Mouse (Mus musculus): ENCODE results near the gene Med12l. TPM values are rescaled to one million over a fixed set of nuclear protein-coding genes. Genes with fewer than 3 reads are reported as not detected.

The Med12l gene
- polyA plus RNA-seq, 1 experiment from 2014 or later, result 4.7 TPM

DNA sequence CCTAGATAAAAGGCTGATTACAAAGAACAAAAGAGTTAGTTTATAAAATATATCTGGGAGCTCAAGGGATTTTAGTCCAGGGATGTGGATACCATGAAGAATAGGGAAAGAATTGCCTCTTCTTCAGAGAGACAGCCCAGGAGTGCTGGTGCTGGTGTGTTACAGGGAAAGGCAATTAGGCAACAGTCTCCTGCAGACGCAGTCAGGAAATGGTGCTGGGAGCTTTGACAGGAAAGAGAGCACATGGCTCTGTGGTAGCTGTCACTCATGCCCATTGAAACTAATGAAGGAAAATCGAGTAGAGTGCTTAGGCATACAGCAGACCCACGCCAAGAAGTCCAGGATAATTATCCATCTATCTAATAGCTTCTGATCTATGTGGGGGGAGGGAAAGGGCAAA lies 16.3 kb upstream of the Med12l start:
- Histone ChIP-seq H3K4me3 (ENCODE audit: low read depth, low read length) (no peak overlapping the region), H3K27me3 (ENCODE audit: control insufficient read depth, insufficient read depth, low read length) (no peaks in the 10 kb centered on the region), H3K4me1 (replicated peaks; ENCODE audit: control insufficient read depth, insufficient read depth, low read length) (no peaks in the 10 kb centered on the region), H3K9ac (ENCODE audit: low read depth, low read length) (no peak overlapping the region), H3K36me3 (ENCODE audit: control insufficient read depth, insufficient read depth, low read length) (no peaks in the 10 kb centered on the region), H3K27ac (ENCODE audit: low read depth, low read length) (no peak overlapping the region), H3K4me2 (replicated peaks; ENCODE audit: low read depth, low read length) (no peak overlapping the region), H3K9me3 (ENCODE audit: control insufficient read depth, low read length) (no peaks in the 10 kb centered on the region)
- DNase-seq (ENCODE audit: low spot score), result no peak
- 43% methylated on average over 3 of the region's 3 CpGs for WGBS
- no peak for ATAC-seq (ENCODE audit: low FRiP score)

DNA sequence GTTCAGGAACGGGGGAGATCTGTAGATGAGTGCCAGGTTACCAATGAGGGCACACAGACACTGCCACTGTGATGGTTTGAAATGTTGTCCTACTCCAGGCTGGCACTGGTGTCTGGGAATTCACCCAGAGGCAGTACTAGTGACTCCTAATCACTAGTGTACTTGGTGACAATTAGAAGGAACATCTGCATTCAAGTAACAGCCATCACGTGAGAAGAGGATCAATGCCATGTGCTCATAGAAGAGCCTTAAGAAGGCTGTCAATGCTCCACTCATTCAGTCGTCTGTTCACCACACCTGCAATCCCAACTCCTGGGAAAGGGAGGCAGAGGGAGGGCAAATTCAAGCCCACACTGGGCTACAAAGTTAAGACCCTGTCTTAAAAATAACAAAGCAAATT lies 15.1 kb upstream of the Med12l start:
- H3K4me1 ChIP-seq (replicated peaks; ENCODE audit: control insufficient read depth, insufficient read depth, low read length), result no peaks in the 10 kb centered on the region
- no peak for ATAC-seq (ENCODE audit: low FRiP score)
- H3K9ac ChIP-seq (ENCODE audit: low read depth, low read length), result no peak overlapping the region
- DNase-seq (ENCODE audit: low spot score), result no peak
- no peak overlapping the region for H3K4me2 ChIP-seq (replicated peaks; ENCODE audit: low read depth, low read length)
- H3K27ac ChIP-seq (ENCODE audit: low read depth, low read length), result no peak overlapping the region
- WGBS, result 69% methylated on average over 3 of the region's 3 CpGs
- H3K9me3 ChIP-seq (ENCODE audit: control insufficient read depth, low read length), result no peaks in the 10 kb centered on the region
- H3K36me3 ChIP-seq (ENCODE audit: control insufficient read depth, insufficient read depth, low read length), result no peaks in the 10 kb centered on the region
- no peaks in the 10 kb centered on the region for H3K27me3 ChIP-seq (ENCODE audit: control insufficient read depth, insufficient read depth, low read length)
- H3K4me3 ChIP-seq (ENCODE audit: low read depth, low read length), result no peak overlapping the region

DNA sequence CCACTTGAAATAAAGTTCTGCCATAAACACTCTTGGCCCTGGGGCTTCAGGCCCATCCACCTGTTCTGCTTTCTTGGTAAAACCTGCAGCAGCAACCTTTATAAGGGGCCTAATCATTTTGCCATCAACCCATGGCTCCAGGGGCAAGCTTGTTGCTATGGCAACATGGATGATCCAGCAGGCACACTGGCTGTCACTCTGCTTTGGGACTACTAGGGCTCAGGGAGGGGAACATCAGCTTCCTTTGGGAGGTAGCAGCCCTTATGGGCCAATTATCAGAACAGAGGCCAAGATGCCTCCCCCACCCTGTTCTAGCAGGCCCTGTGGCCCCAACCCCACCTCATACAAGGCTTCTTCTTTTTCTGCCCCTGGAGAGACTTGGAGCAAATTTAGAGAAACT lies 13.5 kb upstream of the Med12l start:
- DNase-seq (ENCODE audit: low spot score), result no peak
- ATAC-seq (ENCODE audit: low FRiP score), result no peak

DNA sequence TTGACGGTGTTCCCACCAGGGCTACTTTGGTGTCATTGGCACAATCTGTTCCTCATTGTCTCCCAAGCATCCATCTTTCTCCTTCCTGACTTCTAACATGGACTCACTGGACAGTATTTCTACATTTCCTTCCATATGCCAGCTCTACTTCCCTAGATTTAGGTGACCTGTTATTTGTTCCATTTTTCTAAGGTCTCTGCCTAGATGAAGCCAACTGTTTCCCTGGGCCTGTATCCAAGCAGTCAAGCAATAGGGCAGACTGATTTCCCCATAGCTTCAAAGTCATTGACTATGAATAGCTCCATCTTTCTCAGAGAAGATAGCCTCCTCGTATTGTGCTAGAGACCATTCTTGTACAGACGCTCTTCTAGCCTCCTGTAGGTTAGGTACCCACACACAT lies 12.0 kb upstream of the Med12l start:
- Histone ChIP-seq H3K27me3 (ENCODE audit: control insufficient read depth, insufficient read depth, low read length) (no peaks in the 10 kb centered on the region), H3K9me3 (ENCODE audit: control insufficient read depth, low read length) (no peaks in the 10 kb centered on the region), H3K9ac (ENCODE audit: low read depth, low read length) (no peak overlapping the region), H3K4me2 (replicated peaks; ENCODE audit: low read depth, low read length) (no peak overlapping the region), H3K4me3 (ENCODE audit: low read depth, low read length) (no peak overlapping the region), H3K36me3 (ENCODE audit: control insufficient read depth, insufficient read depth, low read length) (no peaks in the 10 kb centered on the region), H3K27ac (ENCODE audit: low read depth, low read length) (no peak overlapping the region), H3K4me1 (replicated peaks; ENCODE audit: control insufficient read depth, insufficient read depth, low read length) (no peaks in the 10 kb centered on the region)
- ATAC-seq (ENCODE audit: low FRiP score) (no peak), DNase-seq (ENCODE audit: low spot score) (no peak)
- WGBS, result 88% methylated on average over 3 of the region's 3 CpGs

More for the DNA sequence above, 13.5 kb upstream of the Med12l start:
- Histone ChIP-seq H3K4me3 (ENCODE audit: low read depth, low read length) (no peak overlapping the region), H3K9me3 (ENCODE audit: control insufficient read depth, low read length) (no peaks in the 10 kb centered on the region), H3K27ac (ENCODE audit: low read depth, low read length) (no peak overlapping the region), H3K36me3 (ENCODE audit: control insufficient read depth, insufficient read depth, low read length) (no peaks in the 10 kb centered on the region), H3K27me3 (ENCODE audit: control insufficient read depth, insufficient read depth, low read length) (no peaks in the 10 kb centered on the region), H3K4me2 (replicated peaks; ENCODE audit: low read depth, low read length) (no peak overlapping the region), H3K9ac (ENCODE audit: low read depth, low read length) (no peak overlapping the region), H3K4me1 (replicated peaks; ENCODE audit: control insufficient read depth, insufficient read depth, low read length) (no peaks in the 10 kb centered on the region)

DNA sequence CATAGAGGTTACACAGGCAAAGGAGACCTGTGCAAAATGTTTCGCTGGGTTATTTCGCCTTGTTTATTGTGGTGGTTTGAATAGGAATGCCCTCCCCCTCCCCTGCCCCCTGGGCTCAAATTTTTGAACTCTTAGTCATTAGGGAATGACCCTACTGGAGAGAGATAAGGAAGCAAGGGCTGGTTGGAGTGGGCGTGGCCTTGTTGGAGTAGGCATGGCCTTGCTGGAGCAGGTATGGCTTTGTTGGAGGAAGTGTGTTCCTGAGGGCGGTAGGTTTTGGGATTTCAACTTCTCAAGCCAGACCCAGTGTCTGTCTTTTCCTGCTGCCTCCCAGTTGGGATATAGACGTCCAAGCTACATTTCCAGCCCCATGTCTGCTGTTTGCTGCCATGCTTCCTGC lies 1.9 kb upstream of the Med12l start:
- no peaks in the 10 kb centered on the region for H3K36me3 ChIP-seq (ENCODE audit: control insufficient read depth, insufficient read depth, low read length)
- peaks cover 7% of the 10 kb centered on the region for H3K4me1 ChIP-seq (replicated peaks; ENCODE audit: control insufficient read depth, insufficient read depth, low read length)
- H3K9me3 ChIP-seq (ENCODE audit: control insufficient read depth, low read length), result no peaks in the 10 kb centered on the region
- H3K4me3 ChIP-seq (ENCODE audit: low read depth, low read length), result no peak overlapping the region
- no peak overlapping the region for H3K4me2 ChIP-seq (replicated peaks; ENCODE audit: low read depth, low read length)
- ATAC-seq (ENCODE audit: low FRiP score) (no peak), DNase-seq (ENCODE audit: low spot score) (no peak)
- H3K27me3 ChIP-seq (ENCODE audit: control insufficient read depth, insufficient read depth, low read length), result no peaks in the 10 kb centered on the region
- WGBS, result 74% methylated on average over 5 of the region's 5 CpGs
- H3K9ac ChIP-seq (ENCODE audit: low read depth, low read length), result no peak overlapping the region
- no peak overlapping the region; the same call in 1 of the 2 replicates for H3K27ac ChIP-seq (ENCODE audit: low read depth, low read length)

DNA sequence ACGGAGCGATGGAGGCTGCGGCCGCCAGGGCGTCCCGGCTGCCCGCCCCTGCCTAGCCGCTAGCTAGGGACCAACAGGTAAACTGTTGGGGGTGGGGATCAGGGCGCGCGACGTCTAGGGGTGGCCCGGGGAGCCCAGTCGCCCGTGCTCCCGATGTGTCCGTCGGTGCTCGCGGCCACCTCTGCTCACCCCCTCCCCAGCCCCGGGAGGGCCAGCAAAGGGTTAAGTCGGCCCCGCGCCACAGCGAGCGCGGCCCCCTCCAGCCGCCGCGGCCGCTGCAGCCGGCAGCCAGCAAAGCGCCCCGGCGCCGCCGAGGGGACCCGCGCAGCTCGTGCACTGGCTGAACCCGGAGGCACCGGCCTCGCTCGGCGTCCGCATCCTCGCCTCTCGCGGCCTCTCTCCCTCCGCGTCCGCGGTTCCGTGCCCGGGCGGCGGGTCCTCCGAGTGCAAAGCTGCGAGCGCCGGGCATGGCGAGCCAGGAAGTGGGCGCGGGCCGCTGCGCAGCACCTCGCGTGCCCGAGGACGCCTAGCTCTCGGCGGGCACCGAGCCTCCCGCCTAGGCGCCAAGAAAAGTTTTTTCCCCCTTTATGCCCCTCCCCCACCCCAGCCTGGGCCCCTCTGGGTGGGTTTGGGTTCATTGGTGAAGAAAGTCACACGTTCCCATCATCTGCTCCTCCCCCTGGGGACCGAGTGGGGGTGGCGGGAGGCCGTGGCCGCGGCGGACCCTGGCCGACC lies 538 bp downstream of the Med12l start:
- peak; percentile 79 for ATAC-seq (ENCODE audit: low FRiP score)
- Histone ChIP-seq H3K9ac (ENCODE audit: low read depth, low read length) (peak overlapping the region; percentile 79), H3K36me3 (ENCODE audit: control insufficient read depth, insufficient read depth, low read length) (no peaks in the 10 kb centered on the region), H3K9me3 (ENCODE audit: control insufficient read depth, low read length) (no peaks in the 10 kb centered on the region), H3K27me3 (ENCODE audit: control insufficient read depth, insufficient read depth, low read length) (no peaks in the 10 kb centered on the region), H3K4me3 (ENCODE audit: low read depth, low read length) (peak overlapping the region; percentile 74), H3K4me2 (replicated peaks; ENCODE audit: low read depth, low read length) (peak overlapping the region; percentile 94), H3K4me1 (replicated peaks; ENCODE audit: control insufficient read depth, insufficient read depth, low read length) (peaks cover 7% of the 10 kb centered on the region), H3K27ac (ENCODE audit: low read depth, low read length) (peak overlapping the region; percentile 92)
- under 1% methylated on average over 57 of the region's 83 CpGs for WGBS
- peak; percentile 84 for DNase-seq (ENCODE audit: low spot score)

DNA sequence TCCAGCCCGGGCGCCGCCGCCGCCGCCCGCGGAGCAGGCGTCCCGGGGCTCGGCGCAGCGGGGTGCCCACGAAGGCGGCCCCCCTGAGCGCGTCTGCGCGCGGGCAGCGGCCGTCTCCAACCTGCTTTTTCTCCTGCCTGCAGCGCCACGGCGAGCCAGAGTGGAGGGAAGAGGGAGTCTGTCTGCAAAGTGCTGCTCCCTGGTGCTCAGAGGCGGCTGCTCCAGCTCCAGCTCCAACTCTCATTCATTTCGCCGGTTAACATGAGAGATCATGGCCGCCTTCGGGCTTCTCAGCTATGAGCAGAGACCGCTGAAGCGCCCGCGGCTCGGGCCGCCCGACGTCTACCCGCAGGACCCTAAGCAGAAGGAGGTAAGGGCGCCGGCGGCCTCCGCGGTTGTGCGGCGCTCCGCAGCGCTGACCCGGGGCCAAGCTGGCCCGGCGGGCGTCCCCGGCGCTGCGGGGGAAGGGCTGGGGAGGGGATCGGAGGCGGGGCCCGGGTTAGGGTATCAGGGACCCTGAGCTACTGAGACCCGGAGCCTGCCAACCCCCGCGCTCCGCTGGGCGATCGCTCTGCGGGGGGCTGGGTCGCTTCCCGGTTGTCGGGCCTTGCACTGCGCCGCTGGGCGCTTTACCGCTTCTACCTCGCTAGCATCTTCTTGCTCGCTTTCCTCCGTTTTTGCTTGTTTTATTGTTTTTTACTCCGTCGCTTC lies 1.3 kb downstream of the Med12l start:
- H3K36me3 ChIP-seq (ENCODE audit: control insufficient read depth, insufficient read depth, low read length), result no peaks in the 10 kb centered on the region
- peak overlapping the region; percentile 79 for H3K9ac ChIP-seq (ENCODE audit: low read depth, low read length)
- peak overlapping the region; percentile 92 for H3K27ac ChIP-seq (ENCODE audit: low read depth, low read length)
- peak overlapping the region; percentile 74 for H3K4me3 ChIP-seq (ENCODE audit: low read depth, low read length)
- peaks cover 7% of the 10 kb centered on the region for H3K4me1 ChIP-seq (replicated peaks; ENCODE audit: control insufficient read depth, insufficient read depth, low read length)
- WGBS, result under 1% methylated on average over 74 of the region's 77 CpGs
- ATAC-seq (ENCODE audit: low FRiP score) (peak; percentile 86), DNase-seq (ENCODE audit: low spot score) (peak; percentile 80)
- no peaks in the 10 kb centered on the region for H3K9me3 ChIP-seq (ENCODE audit: control insufficient read depth, low read length)
- no peaks in the 10 kb centered on the region for H3K27me3 ChIP-seq (ENCODE audit: control insufficient read depth, insufficient read depth, low read length)
- peak overlapping the region; percentile 94 for H3K4me2 ChIP-seq (replicated peaks; ENCODE audit: low read depth, low read length)

DNA sequence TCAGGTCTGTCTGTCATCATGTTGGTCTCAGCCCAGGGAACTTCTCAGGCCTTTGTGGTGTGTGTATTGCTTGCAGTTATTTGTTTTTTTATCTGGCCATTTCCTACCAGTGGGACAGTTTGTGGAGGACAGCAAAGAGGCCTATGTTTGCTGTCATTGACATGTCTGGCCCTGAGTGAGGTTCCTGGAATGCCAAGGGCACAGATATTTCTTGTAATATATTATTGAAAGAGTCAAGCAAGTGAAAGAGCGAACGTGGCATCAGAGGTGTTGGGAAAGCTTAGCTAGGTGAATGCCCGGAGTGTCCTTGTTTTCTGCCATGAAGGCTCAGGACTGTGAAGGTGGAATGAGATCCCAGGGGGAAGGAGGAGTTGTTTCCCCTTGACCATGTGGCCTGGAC lies 4.7 kb downstream of the Med12l start:
- Histone ChIP-seq H3K4me2 (replicated peaks; ENCODE audit: low read depth, low read length) (no peak overlapping the region), H3K27ac (ENCODE audit: low read depth, low read length) (no peak overlapping the region), H3K9ac (ENCODE audit: low read depth, low read length) (no peak overlapping the region), H3K27me3 (ENCODE audit: control insufficient read depth, insufficient read depth, low read length) (no peaks in the 10 kb centered on the region), H3K4me1 (replicated peaks; ENCODE audit: control insufficient read depth, insufficient read depth, low read length) (peaks cover 3% of the 10 kb centered on the region), H3K36me3 (ENCODE audit: control insufficient read depth, insufficient read depth, low read length) (no peaks in the 10 kb centered on the region), H3K9me3 (ENCODE audit: control insufficient read depth, low read length) (no peaks in the 10 kb centered on the region), H3K4me3 (ENCODE audit: low read depth, low read length) (no peak overlapping the region)
- no peak for DNase-seq (ENCODE audit: low spot score)
- 85% methylated on average over 3 of the region's 3 CpGs for WGBS
- ATAC-seq (ENCODE audit: low FRiP score), result no peak
